Mouse (Mus musculus): ENCODE results near the gene Chrng.

DNA sequence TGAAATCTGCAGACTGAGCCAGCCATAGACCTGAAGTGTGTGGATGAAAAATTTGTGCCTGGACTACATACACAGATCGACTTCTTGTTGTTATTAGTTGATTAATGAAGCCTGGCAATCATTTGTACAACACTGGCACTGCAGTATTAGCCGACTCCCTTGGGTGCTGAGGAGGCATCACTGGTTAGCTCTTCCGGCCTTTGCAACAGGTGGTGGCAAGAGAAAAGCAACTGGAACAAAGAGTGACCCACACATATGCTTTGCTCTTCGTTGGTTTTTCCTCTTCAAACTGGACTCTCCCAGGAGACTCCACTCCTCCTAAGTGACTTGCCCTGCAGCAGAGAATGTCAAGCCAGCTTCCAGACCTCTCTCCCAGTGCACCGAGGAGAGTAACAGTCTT is 678 bp upstream of the Chrng start:
- no peak for TF ChIP-seq CTCF (IDR thresholded peaks at IDR 0.05; ENCODE audit: low read depth)
- TF ChIP-seq EP300 (IDR thresholded peaks at IDR 0.05; ENCODE audit: low read depth), result no peak

Data from heart, postnatal 0 days (tissue).